Mouse (Mus musculus): ENCODE data around the gene Med29. TPM values are rescaled to one million over a fixed set of nuclear protein-coding genes. Genes with fewer than 3 reads are reported as not detected.
A peak's percentile ranks its signal among the peaks of the same experiment; 100 is the strongest.
"Not testable (repeated sequence)": the region's sequence is repeated elsewhere in the genome, so short reads cannot be mapped to it uniquely, and the experiment has no call there.

Gene Med29
- total RNA-seq, 4 experiments from 2014 or later: 24.5 to 44.1 (median 29.5) TPM

DNA sequence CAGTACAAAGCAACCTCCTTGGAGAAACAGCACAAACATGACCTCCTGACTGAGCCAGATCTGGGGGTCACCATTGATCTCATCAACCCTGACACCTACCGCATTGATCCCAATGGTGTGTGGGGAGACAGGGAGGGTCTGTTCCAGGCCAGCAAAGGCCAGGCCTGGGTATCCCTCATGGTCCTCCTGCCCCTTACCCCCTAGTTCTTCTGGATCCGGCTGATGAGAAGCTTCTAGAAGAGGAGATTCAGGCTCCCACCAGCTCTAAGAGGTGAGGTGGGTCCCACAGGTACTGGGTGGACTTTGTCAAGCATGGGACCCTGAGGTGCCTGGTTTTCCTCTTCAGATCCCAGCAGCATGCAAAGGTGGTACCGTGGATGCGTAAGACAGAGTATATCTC is 2.9 kb upstream of the Med29 start:
- no peak for DNase-seq

DNA sequence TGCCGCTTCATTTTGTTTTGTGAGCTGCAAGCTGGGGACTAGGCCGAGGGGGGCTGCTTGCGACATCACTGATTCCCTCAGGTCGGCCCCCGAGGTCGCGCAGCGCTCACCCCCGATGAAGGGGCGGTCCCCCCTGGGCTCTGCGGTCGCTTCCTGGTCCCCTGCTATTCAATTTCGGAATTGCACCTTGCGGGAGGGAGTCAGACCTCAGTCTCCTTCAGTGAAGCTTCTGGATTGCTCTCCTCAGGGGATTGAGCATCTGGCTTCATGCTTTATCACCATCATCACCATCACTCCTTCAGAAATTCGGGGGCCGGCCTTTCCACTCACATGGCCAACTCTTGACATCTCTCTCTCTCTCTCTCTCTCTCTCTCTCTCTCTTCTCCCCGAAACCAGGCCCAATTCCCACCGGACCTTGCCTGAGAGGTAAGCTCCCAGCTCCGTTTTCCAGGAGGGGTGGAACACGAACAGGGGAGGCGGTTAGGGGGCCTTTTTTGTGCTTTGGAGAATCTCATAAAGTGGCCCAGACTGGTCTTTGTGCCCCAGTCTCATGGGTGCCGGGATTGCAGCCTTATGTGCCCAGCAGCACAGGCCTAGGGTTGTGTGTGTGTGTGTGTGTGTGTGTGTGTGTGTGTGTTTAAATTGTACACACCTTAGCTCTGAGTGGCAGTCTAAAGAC is 904 bp upstream of the Med29 start:
- no peak for DNase-seq

DNA sequence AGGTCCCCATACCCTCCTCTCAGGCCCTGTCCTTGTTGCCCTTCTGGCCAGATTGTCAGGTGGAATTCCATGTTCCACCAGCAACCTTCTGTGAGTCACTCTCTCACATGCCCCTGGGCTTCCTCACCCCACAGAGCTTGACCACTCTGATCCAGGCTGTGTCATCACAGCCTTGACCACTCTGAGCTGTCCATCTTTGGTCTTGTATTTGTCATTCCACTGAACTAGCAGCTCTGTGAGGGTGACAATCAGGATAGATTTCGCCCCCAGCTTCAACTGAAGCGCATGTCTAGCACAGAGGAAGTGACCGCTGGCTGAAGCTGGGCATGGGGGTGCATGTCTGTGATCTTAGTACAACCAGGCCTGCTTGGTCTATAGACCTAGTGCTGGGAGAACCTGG is 2.2 kb downstream of the Med29 start:
- no peak for DNase-seq

DNA sequence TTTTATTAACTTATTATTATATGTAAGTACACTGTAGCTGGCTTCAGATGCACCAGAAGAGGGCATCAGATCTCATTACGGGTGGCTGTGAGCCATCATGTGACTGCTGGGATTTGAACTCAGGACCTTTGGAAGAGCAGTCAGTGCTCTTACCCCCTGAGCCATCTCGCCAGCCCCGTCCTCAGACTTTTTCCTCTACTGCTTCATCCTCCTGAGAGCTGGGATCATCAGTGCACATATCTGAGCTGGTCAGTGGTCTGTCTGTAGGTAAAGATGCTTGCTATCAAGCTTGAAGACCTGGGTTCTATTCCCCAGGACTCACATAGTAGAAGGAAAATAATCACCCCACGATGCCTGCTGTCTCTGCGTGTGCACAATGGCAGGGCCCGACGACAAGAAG is 5.1 kb downstream of the Med29 start:
- not testable (repeated sequence) for DNase-seq

DNA sequence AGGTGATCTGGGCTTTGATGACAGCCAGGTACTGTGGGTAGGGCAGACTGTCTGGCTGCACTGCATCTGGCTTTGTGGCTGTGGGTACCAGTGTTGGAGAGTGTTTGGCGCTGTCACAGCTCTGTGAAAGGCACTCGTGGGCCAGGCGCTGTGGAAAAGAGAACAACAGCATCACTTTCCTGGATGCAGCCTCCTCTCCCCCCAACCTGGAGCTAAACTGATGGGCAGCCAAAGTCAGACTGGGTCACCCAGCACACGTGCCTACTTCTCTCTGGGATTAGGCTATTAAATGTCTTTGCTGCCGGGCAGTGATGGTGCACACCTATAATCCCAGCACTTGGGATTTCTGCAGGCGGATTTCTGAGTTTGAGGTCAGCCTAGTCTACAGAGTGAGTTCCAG is 5.6 kb downstream of the Med29 start:
- DNase-seq: not testable (repeated sequence)

DNA sequence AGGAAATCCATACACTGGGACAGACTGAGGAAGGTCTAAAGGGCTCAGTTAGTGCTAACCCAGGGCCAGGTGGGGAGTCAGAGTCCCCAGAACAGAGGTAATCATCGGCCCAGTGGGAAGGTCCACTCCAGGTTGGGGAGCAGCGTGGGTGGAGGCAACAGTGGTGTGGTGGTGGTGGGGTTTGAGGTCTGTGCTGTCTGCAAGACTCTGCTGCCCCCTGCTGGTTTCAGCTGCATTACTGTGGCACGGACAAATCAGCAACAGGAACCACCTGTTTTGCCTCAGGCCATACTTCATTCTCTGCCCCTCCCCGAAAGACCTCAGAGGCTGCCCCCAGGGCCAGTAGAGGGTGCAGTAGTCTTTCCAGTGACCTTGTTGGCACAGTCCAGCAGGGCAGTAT is 6.0 kb downstream of the Med29 start:
- DNase-seq: peak; percentile 72

DNA sequence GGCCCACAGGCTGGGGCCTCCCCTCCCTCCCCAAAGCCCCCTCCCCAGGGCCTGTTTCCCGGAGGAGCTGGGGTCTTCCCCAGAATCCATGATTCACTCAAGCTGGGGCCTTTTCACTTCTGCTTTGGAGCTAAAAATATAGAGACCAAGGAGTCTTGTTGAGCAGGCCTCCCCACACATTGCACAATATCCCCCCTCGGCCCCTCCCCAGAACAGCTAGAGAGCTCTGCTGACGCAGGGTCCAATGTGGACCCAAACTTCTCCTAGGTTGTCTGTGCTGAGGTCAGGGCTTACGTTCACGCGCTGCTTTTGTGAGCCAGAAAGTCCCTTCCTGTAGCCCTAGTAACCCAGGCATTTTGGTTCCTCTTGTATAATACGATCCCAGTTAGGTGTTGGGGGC is 6.5 kb downstream of the Med29 start:
- DNase-seq: no peak

DNA sequence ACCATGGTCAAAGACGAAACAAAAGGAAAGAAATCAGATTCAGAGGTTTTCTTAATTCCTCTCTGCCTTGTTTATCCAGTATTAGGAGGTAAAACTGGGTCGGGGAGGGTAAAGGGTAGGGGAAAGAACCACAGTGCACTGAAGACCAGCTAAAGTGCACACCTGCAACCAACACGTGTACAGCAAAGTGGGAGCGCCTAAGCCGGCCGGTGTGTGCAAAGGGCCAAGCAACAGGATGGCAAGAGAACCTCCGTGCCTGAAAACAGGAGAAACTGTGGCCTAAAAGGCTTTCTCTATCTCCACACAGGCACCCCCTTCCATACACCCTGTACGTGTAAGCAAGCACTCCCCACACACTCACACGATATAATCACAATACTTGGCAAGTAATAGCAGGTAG is 7.3 kb downstream of the Med29 start:
- DNase-seq: no peak

DNA sequence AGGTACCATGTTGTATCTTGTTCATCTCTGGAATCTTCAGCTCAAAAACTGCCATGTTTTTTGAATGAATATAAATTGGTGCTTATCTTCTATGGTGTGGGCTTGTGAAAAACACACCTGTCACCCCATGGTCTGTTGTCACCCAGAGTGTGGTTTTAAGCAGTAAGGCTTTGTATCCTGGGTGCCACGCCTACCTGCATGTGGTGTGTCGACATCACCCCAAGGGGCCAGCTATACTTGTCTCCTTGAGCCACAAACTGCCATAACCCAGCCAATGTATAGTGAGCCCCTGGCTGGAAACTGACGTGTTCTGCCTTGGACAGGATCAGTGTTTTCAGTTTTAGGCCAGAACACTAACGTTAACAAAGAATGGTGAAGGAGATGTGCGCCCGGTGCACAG is 8.3 kb downstream of the Med29 start:
- DNase-seq: no peak

DNA sequence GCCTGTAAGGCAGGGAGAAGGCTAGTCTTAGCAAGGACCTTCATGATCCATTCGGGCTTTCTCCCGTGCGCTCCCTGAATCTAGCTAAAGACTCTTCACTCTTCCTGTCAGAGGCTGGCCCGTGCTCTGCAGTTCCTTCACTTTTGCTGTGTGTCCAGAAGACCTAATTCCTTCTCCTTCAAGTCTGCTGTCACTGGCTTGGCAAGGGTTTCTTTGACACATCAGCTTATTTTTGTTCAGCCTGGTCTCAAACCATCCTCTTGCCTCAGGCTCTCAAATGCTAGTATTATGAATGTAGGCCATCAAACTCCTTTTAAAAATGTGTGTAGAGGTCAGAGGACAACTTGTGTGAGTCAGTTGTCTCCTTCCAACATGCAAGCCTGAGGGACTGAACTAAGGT is 8.9 kb downstream of the Med29 start:
- DNase-seq: no peak

DNA sequence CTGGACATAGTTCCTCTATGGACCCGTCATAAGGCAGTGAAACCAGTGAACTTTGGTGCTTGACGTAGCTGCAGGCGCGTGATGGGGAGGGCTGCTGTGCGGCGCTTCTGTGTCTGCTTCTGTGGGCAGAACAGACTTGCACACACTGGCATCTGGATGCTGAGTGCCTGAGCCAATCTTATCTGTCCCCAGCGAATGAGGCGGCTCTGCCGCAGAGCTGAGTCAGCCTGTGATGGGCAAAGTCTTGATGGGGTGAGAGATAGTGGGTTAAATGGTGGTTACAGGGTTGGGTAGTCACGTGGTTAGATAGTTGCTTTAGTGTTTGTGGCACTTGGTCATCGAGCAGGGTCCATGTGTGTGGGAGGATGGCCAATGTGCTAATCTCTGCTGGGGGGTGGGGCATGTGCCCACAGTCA is 9.5 kb downstream of the Med29 start:
- DNase-seq: peak; percentile 69

DNA sequence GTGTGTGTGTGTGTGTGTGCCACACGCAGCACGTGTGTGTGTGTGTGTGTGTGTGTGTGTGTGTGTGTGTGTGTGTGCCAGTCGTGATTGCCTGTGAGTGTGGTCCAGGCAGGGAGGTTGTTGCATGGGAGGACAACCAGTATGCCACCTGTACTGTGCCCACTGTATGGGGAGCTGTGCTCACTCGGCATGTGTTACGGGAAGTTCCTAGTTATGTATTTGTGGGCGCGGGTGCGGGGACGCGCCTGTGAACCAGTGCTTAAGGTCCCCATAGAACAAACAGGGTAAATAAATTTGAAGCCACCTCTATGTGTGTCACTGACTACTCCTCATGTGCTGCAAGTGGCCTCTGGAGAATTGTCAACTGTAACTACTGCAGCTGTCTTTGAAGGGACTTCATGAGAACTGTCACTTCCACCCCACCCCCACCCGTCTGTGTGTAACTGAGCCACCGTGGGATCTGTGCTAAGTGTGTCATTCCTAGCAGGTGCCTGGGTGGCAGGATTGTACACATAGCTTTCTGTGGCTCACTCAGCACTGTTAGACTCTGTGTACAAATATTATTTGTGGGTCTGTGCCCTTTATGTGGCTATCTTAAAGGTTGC is 10.1 kb downstream of the Med29 start:
- no peak for DNase-seq

DNA sequence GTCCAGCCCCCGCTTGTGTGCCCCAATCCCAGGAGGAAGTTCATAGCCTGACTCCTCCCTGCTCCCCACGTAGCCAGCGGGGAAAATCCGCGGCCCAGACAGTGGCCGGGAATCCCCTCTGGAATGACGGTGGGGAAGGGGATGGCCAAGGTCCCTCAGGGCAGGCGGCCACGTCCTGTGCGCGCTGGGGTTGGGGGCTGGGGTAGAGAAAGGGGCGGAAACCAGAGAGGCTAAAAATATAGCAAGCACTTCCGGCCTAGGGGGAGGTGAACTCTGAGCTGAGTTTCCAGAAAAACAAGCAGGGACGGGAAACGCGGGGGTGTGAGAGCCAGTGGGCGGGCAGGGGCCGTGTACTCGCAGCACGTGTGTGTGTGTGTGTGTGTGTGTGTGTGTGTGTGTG is 10.6 kb downstream of the Med29 start:
- peak; percentile 82 for DNase-seq

DNA sequence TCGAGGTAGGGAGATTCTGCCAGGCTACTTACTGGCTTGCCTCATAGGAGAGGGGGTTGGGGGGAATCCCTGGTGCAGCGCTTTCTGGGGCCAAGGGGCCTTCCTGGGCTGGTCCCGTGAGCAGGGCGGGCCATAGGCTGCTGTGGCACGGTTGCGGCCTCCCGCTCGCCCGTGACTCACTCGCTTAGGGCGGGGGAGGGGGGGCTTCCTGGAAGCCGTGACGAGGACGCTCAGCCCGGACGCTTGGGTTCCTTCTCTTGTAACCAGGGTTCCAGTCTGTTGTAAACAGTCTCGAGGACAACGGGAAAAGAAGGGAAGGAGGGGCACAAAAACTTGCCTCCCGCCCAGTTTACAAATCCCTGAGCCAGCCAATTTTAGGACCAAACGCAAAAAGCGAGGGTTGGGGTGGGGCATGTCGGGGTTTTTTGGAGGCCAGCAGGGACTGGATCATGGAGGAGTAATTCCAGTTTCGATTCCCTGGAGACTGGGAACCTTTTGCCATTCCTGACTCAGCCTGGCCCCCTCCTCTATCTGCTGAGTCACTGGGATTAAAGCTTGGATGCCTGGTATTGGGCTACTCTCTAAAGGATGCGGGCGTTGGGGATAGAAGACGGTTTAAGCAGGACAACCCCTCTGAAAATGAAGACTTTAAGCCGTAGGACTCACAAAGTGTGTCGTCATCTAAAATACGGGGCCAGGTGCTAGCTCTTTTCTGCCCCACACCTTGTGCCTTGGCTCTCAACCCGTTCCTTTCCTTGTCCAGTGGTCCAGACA is 11.3 kb downstream of the Med29 start:
- peak; percentile 86 for DNase-seq

DNA sequence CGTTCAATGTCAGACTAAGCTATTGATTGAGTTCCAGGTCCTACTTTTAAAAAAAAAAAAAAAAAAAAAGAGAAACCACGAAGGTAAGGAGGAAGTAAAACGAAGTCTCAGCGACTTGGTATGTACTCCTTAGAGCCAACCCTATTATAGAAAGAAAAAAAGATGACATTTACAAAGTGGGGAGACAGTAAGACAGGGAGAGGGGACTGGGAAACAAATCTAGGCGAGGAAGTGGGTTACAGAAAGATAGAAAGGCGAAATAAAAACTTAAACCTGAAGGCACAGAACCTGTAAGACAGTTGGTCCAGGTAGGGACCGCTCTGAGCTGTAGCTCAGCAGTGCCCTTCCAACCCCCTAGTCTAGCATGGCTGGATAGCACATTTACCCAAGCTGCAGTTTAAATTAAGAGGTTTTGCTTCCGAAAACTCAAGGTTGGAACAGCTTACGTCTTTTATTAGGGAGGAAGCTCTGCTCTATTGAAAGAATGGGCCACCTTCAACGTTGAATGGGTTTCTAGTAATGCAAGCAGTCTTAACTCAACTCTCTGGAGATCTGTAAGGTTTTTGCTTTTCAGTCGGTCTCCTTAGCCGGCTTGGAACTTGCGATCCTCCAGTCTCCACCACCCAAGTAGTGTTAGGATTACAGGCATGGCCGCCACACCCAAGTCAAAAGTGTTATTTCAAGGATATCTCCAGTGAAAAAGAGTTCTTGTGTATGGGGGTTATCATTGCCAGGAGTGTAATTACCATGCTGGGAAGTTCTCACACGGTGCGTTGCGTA is 12.1 kb downstream of the Med29 start, which contains the start of gene Zfp36:
TSS of gene Zfp36 (minus strand) at position 17 of the 780 bp plus-strand sequence.
- DNase-seq: no peak

DNA sequence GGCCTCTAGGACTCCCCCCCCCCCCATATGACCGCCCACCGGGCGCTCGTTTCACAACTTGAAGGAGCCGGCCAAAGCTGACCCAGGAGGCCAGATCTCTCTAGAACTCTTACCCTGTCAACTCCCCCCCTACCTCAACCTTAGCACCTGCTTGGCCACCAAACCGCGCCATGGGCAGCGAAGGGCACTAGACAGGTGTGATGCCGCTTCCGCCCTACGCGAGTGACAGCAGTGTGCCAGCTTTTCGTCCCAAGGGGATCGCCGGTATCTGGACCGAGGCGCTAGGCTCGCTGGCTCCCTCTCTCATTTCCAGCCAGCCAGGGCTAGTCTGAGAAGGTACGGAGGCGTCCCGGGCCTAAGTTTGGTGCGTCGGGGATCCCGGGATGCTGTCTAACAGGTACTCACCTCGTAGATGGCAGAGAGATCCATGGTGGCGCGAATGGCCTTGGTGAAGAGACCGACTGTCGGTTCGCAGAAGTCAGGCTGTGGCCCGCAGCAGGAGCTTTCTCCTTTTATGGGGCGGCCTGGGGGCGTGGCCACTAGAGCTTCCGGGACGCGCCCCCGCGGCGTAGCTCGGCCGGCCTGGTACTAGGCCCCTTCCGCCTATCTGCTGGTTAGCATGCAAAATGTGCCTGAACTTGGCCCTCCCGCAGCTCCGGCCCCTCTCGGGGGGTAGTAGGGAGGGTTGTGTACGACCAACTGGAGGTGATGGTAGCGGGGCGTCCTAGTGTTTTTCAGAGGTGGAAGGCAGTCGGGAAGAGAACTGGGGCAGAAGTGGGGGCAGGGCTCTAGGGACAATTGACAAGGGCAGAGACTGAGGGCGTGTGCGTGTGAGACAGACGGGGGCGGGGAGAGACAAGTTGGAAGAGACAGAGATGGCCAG is 13.5 kb downstream of the Med29 start:
- DNase-seq: peak; percentile 89

DNA sequence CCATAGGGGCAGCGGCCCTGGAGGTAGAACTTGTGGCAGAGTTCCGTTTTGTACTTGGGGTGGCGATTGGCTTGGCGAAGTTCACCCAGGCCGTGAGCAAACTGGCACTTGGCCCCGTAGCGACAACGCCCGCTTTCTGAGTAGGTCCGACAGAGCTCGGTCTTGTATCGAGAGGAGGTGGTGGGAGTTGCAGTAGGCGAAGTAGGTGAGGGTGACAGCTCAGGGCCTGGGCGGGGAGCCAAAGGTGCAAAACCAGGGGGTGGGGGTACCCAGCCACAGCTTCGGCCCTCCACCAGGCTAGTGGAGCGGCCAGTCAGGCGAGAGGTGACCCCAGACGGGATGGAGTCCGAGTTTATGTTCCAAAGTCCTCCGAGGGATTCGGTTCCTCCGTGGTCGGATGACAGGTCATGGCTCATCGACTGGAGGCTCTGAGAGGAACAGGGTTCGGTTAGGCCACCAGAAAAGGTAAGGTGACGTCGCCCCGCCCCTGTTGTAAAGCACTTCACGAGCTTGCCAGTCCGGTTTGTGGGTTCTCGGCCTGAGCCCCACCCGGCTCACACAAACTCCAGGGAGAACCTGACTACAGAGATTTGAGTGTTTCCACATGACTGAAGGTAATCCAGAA is 14.3 kb downstream of the Med29 start:
- peak; percentile 51 for DNase-seq

DNA sequence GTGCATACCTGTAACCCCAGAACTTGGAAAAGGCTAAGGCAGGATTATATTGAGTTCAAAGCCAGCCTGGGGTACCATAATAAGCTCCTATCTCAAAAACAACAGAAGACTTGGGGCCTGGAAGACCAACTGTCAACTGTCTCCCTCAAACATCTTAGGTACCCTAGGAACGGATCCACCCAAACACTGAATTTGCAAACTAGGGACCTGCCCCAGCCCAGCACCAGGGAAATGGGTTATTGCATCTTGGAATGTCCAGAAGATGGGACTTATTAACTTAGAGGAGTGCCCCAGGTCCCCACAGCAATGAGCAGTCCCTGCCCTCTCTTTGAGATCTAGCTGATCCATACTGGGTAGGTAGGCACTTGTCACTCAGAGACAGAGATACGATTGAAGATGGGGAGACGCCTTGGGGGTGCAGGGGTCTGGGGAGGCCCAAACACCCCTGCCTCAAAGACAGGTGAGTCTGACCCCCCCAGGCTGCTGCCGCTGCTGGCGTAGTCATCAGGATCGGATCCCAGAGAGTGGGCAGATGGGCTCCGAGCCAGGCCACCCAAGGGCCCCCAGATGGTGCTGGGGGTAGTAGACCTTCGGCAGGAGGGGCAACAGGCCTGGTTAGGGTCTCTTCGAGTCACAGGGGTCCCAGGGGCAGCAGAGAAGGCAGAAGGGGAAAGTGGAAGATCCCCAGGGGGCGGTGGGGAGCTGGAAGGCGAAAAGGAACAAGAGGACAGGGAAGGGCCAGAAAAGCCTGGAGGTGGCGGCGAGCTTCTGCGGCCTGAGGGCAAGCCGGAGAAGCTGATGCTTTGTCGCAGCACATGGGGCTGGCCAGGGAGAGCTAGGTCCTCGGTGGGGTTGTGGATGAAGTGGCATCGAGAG is 15.1 kb downstream of the Med29 start:
- no peak for DNase-seq

DNA sequence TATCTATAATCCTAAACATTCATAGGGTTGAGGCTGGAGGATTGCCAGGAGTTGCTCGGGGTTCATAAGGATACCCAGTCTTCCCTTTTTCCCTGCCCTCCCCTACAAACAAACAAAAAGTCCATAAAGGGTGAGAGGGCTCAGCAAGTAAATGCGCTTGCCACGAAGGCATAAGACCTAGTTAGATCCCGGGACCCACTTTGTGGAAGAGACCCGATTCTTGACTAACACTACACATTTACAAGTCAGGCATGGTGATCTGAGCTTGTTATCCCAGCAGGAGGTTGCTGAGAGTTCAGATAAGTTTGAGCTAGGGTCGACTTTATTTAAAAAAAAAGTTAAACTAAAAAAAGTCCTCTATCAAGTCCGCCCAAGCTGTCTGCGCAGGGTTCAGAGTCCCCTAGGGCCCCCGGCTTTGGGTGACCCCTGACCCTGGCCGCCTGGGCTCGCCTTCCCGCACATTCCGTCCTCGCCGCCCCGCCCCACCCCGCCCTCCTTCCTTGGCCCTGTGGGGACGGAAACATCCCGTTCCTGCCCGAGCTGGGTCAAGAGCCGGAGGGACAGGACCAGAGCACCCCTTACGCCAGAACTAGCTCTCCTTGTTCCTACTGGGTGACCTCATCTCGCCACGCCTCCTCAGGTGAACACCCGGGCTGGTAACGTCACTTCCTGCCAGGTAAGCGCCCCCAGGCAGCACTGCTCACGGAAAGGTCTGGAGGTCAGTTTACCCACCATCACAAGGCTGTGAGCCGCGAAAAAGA is 16.3 kb downstream of the Med29 start:
- peak; percentile 81 for DNase-seq
